Mouse (Mus musculus): ENCODE measurements around the gene Cep350.

Gene Cep350

GRCm38 (mm10) chr1:155973068-155973718 is at the start of gene Cep350:
Gene Cep350, minus strand, starts transcription at chr1:155973255.
- peak; percentile 88 to 93 for DNase-seq

- DNase-seq, result no peak
These were observed 47.3 kb upstream of the Cep350 start for GRCm38 (mm10) chr1:156020402-156020801.

DNA sequence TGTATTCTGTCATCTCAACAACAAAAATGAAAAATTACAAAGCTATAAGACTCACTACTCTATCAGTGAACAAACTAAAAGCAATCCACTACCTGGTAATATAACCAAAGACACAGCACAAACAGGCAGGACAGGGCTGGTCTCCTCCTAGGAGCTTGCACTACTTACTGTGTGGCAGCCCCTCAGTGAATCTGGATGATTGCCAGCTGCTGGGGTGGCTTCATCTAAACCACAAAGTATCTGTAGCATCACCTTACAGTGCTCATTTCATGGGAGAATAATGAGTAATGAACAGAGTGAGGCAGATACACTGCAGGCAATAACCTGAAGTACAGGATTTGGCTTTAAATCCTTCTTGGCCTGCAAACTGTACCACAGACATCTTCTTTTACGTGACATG is 46.7 kb upstream of the Cep350 start:
- no peak for DNase-seq

DNA sequence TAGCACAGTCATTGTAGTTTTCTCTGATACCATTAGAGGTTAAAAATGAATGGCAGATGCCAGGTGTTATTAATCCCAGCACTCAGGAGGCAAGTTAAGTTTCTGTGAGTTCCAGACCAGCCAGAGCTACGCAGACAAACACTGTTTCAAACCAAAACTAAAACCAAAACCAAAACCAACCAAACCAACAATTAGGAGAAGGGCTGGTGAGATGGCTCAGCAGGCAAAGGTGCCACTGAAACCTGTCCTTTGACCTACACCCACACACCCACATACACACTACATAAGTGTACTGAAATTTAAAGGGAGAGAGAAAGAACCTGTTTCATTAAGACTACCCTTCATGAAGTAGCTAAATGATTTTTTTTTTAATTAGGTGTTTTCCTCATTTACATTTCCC is 35.9 kb upstream of the Cep350 start:
- no peak for DNase-seq

- no peak for DNase-seq
These were observed 32.9 kb upstream of the Cep350 start for GRCm38 (mm10) chr1:156005906-156006305.

GRCm38 (mm10) chr1:156003201-156003935 is 30.3 kb upstream of the Cep350 start:
- DNase-seq, result no peak

GRCm38 (mm10) chr1:156002366-156002765 is 29.3 kb upstream of the Cep350 start:
- no peak for DNase-seq

GRCm38 (mm10) chr1:155995612-155996011 is 22.6 kb upstream of the Cep350 start:
- DNase-seq, result no peak

- no peak for DNase-seq
These were observed 21.5 kb upstream of the Cep350 start for GRCm38 (mm10) chr1:155994524-155994923.

- no peak for DNase-seq
These were observed 17.3 kb upstream of the Cep350 start for GRCm38 (mm10) chr1:155990391-155990790.

DNA sequence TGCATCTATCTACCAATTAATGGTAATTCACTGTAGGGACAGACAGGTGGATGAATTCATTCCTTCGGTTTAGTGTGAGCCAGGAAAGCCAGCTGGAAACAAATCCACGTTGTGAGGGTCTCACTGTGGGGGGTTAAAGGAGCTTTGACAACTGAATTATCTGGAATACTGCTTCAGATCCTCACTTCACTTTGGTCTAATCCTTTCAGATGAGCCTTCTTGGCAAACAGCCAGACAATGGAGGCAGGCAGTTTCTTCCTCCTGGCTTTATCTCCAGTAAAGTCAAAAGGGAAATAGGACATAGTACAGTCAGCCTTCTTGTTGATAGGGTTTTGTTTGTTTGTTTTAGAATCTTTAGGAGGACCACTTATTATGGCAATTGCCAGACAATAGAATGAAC is 16.3 kb upstream of the Cep350 start:
- DNase-seq, result no peak

DNA sequence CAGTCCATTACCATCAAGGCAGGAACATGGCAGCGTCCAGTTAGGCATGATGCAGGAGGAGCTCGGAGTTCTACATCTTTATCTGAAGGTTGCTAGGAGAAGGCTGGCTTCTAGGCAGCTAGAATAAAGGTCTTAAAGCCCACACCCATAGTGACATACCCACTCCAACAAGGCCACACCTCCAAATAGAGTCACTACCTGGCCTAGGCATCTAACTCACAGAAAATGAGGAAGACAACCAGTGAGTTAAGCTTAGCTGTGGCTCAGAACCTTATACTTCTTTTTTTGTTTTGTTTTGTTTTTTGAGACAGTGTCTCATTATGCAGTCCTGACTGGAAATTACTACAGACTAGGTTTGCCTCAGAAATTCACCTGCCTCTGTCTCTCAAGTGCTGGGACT is 14.6 kb upstream of the Cep350 start:
- DNase-seq, result no peak

DNA sequence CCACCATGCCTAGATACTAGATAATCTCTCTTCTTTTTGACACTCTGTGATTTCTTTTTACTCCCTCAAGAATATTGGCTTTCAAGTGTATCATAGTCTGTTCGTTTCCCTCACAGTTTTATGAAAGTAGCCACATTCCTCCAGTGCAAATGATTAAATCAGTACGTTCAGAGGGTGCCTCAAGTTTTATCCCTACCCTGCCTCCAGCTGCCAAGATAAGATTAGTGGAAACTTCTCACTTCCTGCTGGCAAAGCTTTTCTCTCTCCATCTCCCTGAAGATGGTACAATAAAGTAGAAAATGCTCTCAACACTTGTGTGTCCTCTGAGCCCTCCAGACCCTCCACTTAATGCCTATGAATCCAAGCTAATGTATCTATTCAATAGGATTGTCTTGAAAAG is 1.9 kb upstream of the Cep350 start:
- no peak for DNase-seq

GRCm38 (mm10) chr1:155973719-155974379 is 794 bp upstream of the Cep350 start:
- DNase-seq, result peak; percentile 5 to 26

DNA sequence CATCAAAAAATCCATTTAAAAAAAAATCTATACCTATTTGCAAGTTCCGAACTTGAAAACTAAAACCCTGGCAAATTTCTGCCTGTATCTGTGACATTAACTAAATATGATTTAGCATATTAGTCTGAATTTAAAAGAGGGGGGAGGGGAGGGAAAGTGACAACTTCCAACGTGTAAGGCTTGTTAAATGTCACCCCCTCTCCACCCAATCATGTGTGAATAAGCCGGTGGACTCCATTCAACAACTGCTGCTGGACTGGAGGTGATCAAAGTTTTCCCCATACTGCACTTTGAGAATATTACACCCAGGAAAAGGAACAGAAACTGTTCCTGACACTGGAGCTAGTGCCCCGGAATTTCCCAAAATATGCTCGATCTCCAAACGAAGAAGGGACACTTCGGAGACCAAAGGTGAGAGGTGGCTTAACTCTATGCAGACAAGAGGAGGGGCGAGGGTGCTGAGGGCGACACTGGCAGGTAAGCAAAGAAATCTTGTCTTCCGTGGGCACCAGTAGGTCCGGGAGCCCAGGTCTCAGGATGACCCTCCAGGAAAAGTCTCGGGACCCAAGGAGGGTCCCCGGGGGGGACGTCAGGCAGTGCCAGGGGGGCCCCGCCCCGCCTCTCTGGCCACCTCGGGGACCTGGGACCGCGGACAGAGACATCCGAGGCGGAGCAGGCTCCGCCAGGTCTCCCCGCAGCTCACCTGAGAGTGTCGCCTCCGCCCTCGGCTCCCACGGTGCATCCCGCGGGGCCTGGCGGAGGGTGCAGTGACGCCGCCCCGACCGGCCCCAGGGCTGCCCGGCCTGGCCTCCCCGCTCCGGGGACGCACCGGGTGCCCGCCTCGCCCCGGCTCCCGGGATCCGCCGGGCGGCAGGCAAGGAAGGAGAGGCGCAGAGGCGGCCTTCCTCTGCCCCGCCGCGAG is 648 bp downstream of the Cep350 start:
- no peak for DNase-seq

- DNase-seq, result no peak
These were observed 23.9 kb downstream of the Cep350 start for GRCm38 (mm10) chr1:155949170-155949569.

GRCm38 (mm10) chr1:155944361-155944760 is 28.7 kb downstream of the Cep350 start:
- DNase-seq, result no peak

DNA sequence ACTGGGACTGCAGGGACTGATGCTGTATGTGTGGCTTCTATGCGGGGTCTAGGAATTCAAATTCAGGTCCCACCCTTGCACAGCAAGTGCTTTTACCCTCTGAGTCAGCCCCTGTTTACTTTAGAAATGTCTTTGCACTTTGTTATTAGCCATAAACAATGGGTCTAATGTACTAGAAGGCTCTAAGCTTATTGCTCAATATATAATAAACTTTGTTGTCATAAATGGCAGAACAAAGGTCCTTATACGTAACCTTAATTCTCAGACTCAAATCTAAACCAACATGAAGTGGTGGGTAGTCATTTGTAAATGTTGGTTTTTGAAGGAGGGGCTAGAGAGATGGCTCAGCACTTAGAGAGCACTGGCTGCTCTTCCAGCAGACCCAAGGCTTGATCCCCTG is 35.6 kb downstream of the Cep350 start:
- no peak for DNase-seq

- DNase-seq, result no peak
These were observed 38.4 kb downstream of the Cep350 start for GRCm38 (mm10) chr1:155934702-155935101.

DNA sequence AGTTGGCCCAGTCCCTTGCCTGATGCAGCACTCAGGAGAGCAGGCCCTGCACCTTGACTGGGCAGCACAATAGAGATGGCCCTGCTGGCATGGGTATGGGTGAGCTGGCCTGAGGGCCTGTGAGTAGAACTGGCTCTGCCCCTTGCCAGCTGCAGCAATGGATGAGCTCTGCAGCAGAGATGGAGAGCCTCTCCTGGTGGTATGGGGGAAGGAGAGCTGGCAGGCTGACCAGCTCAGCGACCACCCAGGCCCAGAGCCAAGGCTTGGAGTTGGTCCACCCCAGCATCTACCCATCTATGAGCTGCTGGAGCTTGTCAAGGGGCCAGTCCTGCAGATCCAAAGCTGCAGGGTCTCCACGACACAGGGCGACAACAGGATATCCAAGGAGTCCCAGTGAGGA is 69.5 kb downstream of the Cep350 start:
- no peak for DNase-seq

DNA sequence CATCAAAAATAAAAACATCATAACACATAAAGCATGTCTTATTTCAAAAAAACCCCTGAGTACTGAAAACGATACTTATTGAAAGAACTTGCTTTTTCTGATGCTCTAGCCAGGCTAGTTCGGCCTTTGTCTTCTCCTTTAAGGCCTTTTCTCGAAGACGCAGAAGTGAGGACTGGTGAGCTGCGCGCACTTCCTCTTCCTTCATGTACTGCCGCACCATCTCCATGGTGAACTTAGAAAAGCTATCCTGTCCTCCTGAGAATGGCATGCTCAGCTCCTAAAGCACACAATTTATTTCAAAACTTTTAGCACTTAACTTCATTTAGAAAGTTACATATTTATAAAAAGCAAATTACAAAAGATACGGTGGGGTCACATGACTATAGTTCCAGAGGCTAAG is 71.7 kb downstream of the Cep350 start:
- DNase-seq, result no peak

- no peak for DNase-seq
These were observed 78.7 kb downstream of the Cep350 start for GRCm38 (mm10) chr1:155894382-155894781.

- DNase-seq, result no peak
These were observed 86.2 kb downstream of the Cep350 start for GRCm38 (mm10) chr1:155886846-155887245.

Measured in spleen, adult 18-20 months (tissue).